Mouse (Mus musculus) spleen, adult 2 months (tissue): Measurements from ENCODE around the gene Upf3a.

Experiments used
- CTCF ChIP-seq: fragments of 200-500 bp; IDR thresholded peaks from 2 replicates; pipeline ENCODE4 v1.5.1; 2011; ENCODE audit warnings: mild to moderate bottlenecking, inconsistent platforms; ENCODE audit not compliant: insufficient read depth, insufficient read length, insufficient replicate concordance; ENCODE audit errors: extremely low read depth
- POLR2A ChIP-seq: fragments of 200-500 bp; IDR thresholded peaks from 2 replicates; pipeline ENCODE4 v1.6.1; 2011; ENCODE audit warnings: low read depth, low read length, inconsistent platforms

GRCm38 (mm10) chr8:13753680-13754079, 31.7 kb upstream of the Upf3a start:
- TF ChIP-seq CTCF (peak; percentile 47; the same call in 1 of the 2 replicates), POLR2A (no peak)
